Mouse (Mus musculus): ENCODE data around the gene Slc17a5.

- no peak for TF ChIP-seq CTCF (IDR thresholded peaks at IDR 0.05; ENCODE audit: low read depth)
- TF ChIP-seq EP300 (optimal IDR thresholded peaks at IDR 0.05) = no peak
Observed at GRCm38 (mm10) chr9:78537154-78537873, 50.5 kb downstream of the Slc17a5 start.

Data from stomach, postnatal 0 days (tissue).